Mouse (Mus musculus): ENCODE results near the gene Aknad1. TPM values are rescaled to one million over a fixed set of nuclear protein-coding genes. Genes with fewer than 3 reads are reported as not detected.

Aknad1 gene
- polyA plus RNA-seq (2012; fragmentation: generic; extraction: Trizol), result 2.9 TPM

DNA sequence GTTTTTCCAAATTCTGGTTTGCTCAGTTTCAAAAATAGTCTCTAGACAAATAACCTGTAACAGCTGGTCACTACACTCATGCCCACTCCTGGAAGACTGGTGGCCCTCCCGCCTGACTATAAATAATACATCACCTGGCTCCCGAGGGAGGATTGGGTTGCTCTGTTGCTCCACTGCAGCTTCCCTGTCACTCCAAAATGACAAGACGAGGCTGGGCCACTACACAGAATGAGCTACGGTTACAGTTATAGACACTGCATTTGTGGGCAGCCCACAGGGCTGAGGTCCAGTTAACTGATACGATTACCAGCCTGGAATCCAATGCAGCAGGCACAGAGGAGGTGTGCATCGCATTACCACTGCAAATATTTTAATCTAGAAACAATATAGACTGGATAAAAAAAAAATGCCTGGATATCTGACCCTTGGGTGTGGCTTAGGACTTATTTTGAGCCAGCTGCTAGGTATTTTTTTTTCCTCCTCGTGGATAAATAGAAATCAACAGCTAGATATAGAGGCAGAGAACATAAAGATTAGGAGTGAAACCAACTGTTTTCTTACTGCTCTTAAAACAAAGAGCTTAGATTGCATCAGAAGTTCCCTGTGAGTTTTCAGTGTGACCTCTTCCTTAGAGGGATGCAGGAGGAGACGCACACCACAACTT, at the start of gene Aknad1:
Gene Aknad1, plus strand, starts transcription at position 614 of the 664 bp plus-strand sequence.
- peak within 1 kb of the TSS; percentile 73 for H3K4me2 ChIP-seq (ENCODE audit: low read depth)
- peak within 1 kb of the TSS; percentile 15 for H3K4me3 ChIP-seq
- no peak within 1 kb of the TSS for H3ac ChIP-seq (ENCODE audit: control insufficient read depth, insufficient read length)
- no peaks in the 10 kb centered on the region for H3K36me3 ChIP-seq (ENCODE audit: control insufficient read depth, insufficient read depth)
- H3K79me2 ChIP-seq (ENCODE audit: control insufficient read depth, insufficient read depth), result no peaks in the 10 kb centered on the region
- no peaks in the 10 kb centered on the region for H3K27me3 ChIP-seq (ENCODE audit: control insufficient read depth, insufficient read depth, insufficient read length)
- 0 out of 2 replicates have a peak, but pooled peaks have one; percentile 22 for TF ChIP-seq CEBPB (IDR thresholded peaks at IDR 0.05; ENCODE audit: insufficient read depth, poor library complexity, severe bottlenecking)
- TF ChIP-seq TCF12 (IDR thresholded peaks at IDR 0.05; ENCODE audit: insufficient read depth, poor library complexity, severe bottlenecking), result peak; percentile 36
- TF ChIP-seq MYOD1 (IDR thresholded peaks at IDR 0.05; ENCODE audit: control insufficient read depth in 1 of 3, insufficient read length in 2 of 3, low read depth in 2 of 3), result peak; percentile 57 to 89 (median 65)
- no peak for TF ChIP-seq E2F4 (IDR thresholded peaks at IDR 0.05; ENCODE audit: insufficient read depth)
- TF ChIP-seq MYOG (IDR thresholded peaks at IDR 0.05; ENCODE audit: control insufficient read depth in 1 of 3, insufficient read depth in 1 of 3, insufficient read length in 2 of 3, low read depth in 2 of 3), result peak in 2 of 3 experiments; percentile 58 to 81

DNA sequence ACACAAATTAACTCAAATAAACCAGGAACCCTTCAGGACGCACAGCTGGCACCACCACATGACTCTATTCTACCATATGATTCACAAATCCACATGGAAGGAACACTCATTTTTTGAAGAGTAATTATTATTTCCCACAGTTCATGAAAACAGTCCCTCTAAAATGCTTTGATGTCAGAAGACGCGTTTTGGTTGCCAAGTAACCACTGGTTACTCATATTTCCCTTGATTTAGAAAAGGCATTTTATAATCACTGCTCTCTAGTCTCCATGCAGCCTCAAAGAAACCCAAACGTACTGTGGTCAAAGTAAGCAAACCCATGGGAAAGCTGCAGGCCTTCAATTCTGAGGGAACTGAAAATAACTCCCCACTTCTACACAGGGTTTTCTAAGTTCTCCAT, 49.5 kb upstream of the Aknad1 start:
- H3K27me3 ChIP-seq (ENCODE audit: control insufficient read depth, insufficient read depth, insufficient read length), result no peaks in the 10 kb centered on the region
- no peak overlapping the region for H3K4me3 ChIP-seq
- peaks cover 24% of the 10 kb centered on the region for H3K36me3 ChIP-seq (ENCODE audit: control insufficient read depth, insufficient read depth)
- no peaks in the 10 kb centered on the region for H3K79me2 ChIP-seq (ENCODE audit: control insufficient read depth, insufficient read depth)
- H3K4me2 ChIP-seq (ENCODE audit: low read depth), result peak overlapping the region; percentile 7
- TF ChIP-seq USF1 (IDR thresholded peaks at IDR 0.05; ENCODE audit: low read depth), result peak; percentile 51
- no peak for TF ChIP-seq TCF12 (IDR thresholded peaks at IDR 0.05; ENCODE audit: insufficient read depth, poor library complexity, severe bottlenecking)
- H3ac ChIP-seq (ENCODE audit: control insufficient read depth, insufficient read length), result no peak overlapping the region

DNA sequence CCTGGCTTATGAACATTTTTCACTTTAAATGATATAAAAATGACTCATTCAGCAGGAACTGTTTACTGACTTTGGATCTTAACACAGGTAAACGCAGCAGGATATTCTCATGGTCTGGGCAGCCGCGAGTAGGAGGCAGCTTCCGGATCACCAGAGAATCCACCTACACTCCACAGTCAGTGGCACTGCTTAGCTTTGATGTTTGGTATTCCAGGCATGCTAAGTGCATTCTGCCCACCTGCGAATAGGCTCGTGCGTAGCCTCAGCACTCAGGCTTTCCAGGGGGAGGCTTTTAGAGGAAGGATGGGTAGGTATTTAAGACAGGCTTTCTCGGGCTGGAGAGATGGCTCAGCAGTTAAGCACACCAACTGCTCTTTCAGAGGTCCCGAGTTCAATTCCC, 45.1 kb upstream of the Aknad1 start:
- no peak for TF ChIP-seq MAX (IDR thresholded peaks at IDR 0.05; ENCODE audit: low read depth)
- TF ChIP-seq E2F4 (IDR thresholded peaks at IDR 0.05; ENCODE audit: insufficient read depth), result no peak
- TF ChIP-seq USF1 (IDR thresholded peaks at IDR 0.05; ENCODE audit: low read depth), result no peak
- no peak for TF ChIP-seq REST (IDR thresholded peaks at IDR 0.05; ENCODE audit: insufficient read depth, insufficient read length)
- TF ChIP-seq CEBPB (IDR thresholded peaks at IDR 0.05; ENCODE audit: insufficient read depth, poor library complexity, severe bottlenecking), result no peak
- TF ChIP-seq TCF3 (IDR thresholded peaks at IDR 0.05; ENCODE audit: insufficient read length, low read depth), result no peak
- Histone ChIP-seq H3K4me2 (ENCODE audit: low read depth) (no peak overlapping the region), H3K27me3 (ENCODE audit: control insufficient read depth, insufficient read depth, insufficient read length) (no peaks in the 10 kb centered on the region), H3K36me3 (ENCODE audit: control insufficient read depth, insufficient read depth) (peaks cover 30% of the 10 kb centered on the region), H3ac (ENCODE audit: control insufficient read depth, insufficient read length) (no peak overlapping the region), H3K79me2 (ENCODE audit: control insufficient read depth, insufficient read depth) (no peaks in the 10 kb centered on the region), H3K4me3 (no peak overlapping the region)

DNA sequence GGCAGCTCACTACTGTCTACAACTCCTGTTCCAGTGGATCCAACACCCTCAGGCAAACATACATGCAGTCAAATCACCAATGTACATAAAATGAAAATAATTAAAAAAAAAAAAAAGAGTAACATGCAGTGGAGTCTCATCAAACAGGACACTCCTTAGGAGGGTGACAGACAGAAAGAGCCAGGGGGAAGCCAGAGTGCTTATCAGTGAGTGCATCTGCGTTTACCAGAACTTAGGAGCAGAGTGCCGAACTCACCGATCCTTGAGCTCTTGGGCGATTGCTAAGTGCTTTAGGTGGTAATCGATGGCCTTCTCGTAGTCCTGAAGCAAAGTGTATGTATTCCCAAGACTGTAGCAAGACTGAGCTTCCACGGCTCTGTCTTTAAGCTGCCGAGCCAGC, 40.8 kb upstream of the Aknad1 start:
- Histone ChIP-seq H3K36me3 (ENCODE audit: control insufficient read depth, insufficient read depth) (peaks cover 42% of the 10 kb centered on the region), H3K4me2 (ENCODE audit: low read depth) (no peak overlapping the region), H3K27me3 (ENCODE audit: control insufficient read depth, insufficient read depth, insufficient read length) (no peaks in the 10 kb centered on the region), H3K79me2 (ENCODE audit: control insufficient read depth, insufficient read depth) (no peaks in the 10 kb centered on the region), H3K4me3 (no peak overlapping the region), H3ac (ENCODE audit: control insufficient read depth, insufficient read length) (no peak overlapping the region)
- no peak for TF ChIP-seq TCF12 (IDR thresholded peaks at IDR 0.05; ENCODE audit: insufficient read depth, poor library complexity, severe bottlenecking)
- no peak for TF ChIP-seq POLR2AphosphoS2 (IDR thresholded peaks at IDR 0.05; ENCODE audit: insufficient read length, low read depth)
- no peak for TF ChIP-seq USF1 (IDR thresholded peaks at IDR 0.05; ENCODE audit: low read depth)
- TF ChIP-seq REST (IDR thresholded peaks at IDR 0.05; ENCODE audit: insufficient read depth, insufficient read length), result no peak
- TF ChIP-seq SRF (IDR thresholded peaks at IDR 0.05; ENCODE audit: control insufficient read depth, insufficient read length, low read depth), result no peak
- no peak for TF ChIP-seq CEBPB (IDR thresholded peaks at IDR 0.05; ENCODE audit: insufficient read depth, poor library complexity, severe bottlenecking)

DNA sequence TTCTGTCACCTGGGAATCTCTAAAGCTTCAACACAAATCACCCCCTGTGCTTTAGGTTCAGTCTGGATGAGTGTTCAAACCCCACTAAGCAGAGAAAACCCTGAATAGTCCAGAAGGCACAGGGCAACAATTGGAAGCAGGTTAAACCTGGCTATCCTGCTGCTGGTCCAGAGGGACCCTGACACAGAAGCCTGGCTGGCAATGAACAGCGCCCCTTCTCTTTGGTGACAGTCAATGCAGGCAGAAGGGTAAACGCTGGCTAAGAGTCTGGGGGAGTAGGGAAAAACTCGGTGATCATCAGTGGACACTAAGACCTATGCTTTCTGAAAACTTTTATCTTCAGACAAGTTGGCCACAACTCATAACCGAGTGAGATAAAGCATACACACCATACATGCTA, 39.7 kb upstream of the Aknad1 start:
- no peak overlapping the region for H3K4me2 ChIP-seq (ENCODE audit: low read depth)
- peaks cover 5% of the 10 kb centered on the region for H3K79me2 ChIP-seq (ENCODE audit: control insufficient read depth, insufficient read depth)
- no peaks in the 10 kb centered on the region for H3K27me3 ChIP-seq (ENCODE audit: control insufficient read depth, insufficient read depth, insufficient read length)
- H3ac ChIP-seq (ENCODE audit: control insufficient read depth, insufficient read length), result no peak overlapping the region
- H3K36me3 ChIP-seq (ENCODE audit: control insufficient read depth, insufficient read depth), result peaks cover 42% of the 10 kb centered on the region
- TF ChIP-seq CEBPB (IDR thresholded peaks at IDR 0.05; ENCODE audit: insufficient read depth, poor library complexity, severe bottlenecking) (no peak), TCF3 (IDR thresholded peaks at IDR 0.05; ENCODE audit: insufficient read length, low read depth) (no peak), MAX (IDR thresholded peaks at IDR 0.05; ENCODE audit: low read depth) (no peak), TCF12 (IDR thresholded peaks at IDR 0.05; ENCODE audit: insufficient read depth, poor library complexity, severe bottlenecking) (no peak), SRF (IDR thresholded peaks at IDR 0.05; ENCODE audit: control insufficient read depth, insufficient read length, low read depth) (no peak)
- no peak overlapping the region for H3K4me3 ChIP-seq

DNA sequence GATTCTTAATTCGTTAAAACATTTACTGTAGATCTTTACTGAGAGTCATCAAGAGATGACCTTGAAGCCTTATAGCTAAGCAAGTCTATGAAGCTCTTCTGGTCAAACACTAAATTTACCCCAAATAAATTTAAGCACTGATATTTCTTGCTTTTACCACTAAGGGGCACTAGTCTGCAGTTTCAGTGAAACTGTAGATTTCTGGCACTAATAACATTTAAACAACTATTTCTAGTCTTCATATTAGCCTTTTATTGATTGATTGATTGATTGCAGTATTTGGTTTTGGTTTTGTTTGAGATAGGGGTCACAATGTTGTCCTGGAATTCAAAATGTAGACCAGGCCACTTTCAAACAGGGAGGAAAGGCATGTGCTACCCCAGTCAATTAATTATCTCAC, 38.2 kb upstream of the Aknad1 start:
- H3K36me3 ChIP-seq (ENCODE audit: control insufficient read depth, insufficient read depth), result peaks cover 30% of the 10 kb centered on the region
- no peak overlapping the region for H3ac ChIP-seq (ENCODE audit: control insufficient read depth, insufficient read length)
- no peak overlapping the region for H3K4me2 ChIP-seq (ENCODE audit: low read depth)
- H3K4me3 ChIP-seq, result no peak overlapping the region
- peaks cover 17% of the 10 kb centered on the region for H3K79me2 ChIP-seq (ENCODE audit: control insufficient read depth, insufficient read depth)
- TF ChIP-seq REST (IDR thresholded peaks at IDR 0.05; ENCODE audit: insufficient read depth, insufficient read length) (no peak), POLR2A (IDR thresholded peaks at IDR 0.05; ENCODE audit: insufficient read length, low read depth) (no peak), CEBPB (IDR thresholded peaks at IDR 0.05; ENCODE audit: insufficient read depth, poor library complexity, severe bottlenecking) (no peak), TCF12 (IDR thresholded peaks at IDR 0.05; ENCODE audit: insufficient read depth, poor library complexity, severe bottlenecking) (no peak)
- no peaks in the 10 kb centered on the region for H3K27me3 ChIP-seq (ENCODE audit: control insufficient read depth, insufficient read depth, insufficient read length)
